Mouse (Mus musculus) forebrain, embryonic 11.5 days (tissue): ENCODE results near the gene Scn11a. TPM values are rescaled to one million over a fixed set of nuclear protein-coding genes. Genes with fewer than 3 reads are reported as not detected.

Experiments used
- ATAC-seq: fragments of 200-750 bp; cut with Nextera tagmentation; replicated peaks from 2 replicates; pipeline ENCODE4 v1.8.0; 2017; ENCODE audit warnings: moderate TSS enrichment; ENCODE audit not compliant: low FRiP score
- DNase-seq: peaks from one replicate; pipeline ENCODE4 v3.0.0-alpha.2; 2017; ENCODE audit warnings: low spot score
- H3K27ac ChIP-seq: fragments of 300-500 bp; sonication (generic); 2 replicates; pipeline ENCODE4 v1.5.1; 2014; ENCODE audit warnings: low read depth, low read length
- H3K27me3 ChIP-seq: fragments of 300-500 bp; sonication (generic); 2 replicates; pipeline ENCODE4 v1.6.1; 2014; ENCODE audit warnings: mild to moderate bottlenecking, low read length, mixed read lengths; ENCODE audit not compliant: control insufficient read depth, insufficient read depth
- H3K36me3 ChIP-seq: fragments of 300-500 bp; sonication (generic); 2 replicates; pipeline ENCODE4 v1.6.1; 2014; ENCODE audit warnings: mild to moderate bottlenecking, low read length, moderate library complexity, mixed read lengths; ENCODE audit not compliant: control insufficient read depth, insufficient read depth
- H3K4me1 ChIP-seq: fragments of 300-500 bp; sonication (generic); replicated peaks from 2 replicates; pipeline ENCODE4 v1.6.1; 2014; ENCODE audit warnings: low read length, mixed read lengths; ENCODE audit not compliant: control insufficient read depth, insufficient read depth
- H3K4me2 ChIP-seq: fragments of 300-500 bp; sonication (generic); 2 replicates; pipeline ENCODE4 v1.6.1; 2014; ENCODE audit warnings: low read depth, mild to moderate bottlenecking, low read length, moderate library complexity, mixed read lengths; ENCODE audit not compliant: severe bottlenecking
- H3K4me3 ChIP-seq: fragments of 300-500 bp; sonication (generic); 2 replicates; pipeline ENCODE4 v1.5.1; 2014; ENCODE audit warnings: low read depth, low read length
- H3K9ac ChIP-seq: fragments of 300-500 bp; sonication (generic); 2 replicates; pipeline ENCODE4 v1.6.1; 2014; ENCODE audit warnings: low read length
- H3K9me3 ChIP-seq: fragments of 300-500 bp; sonication (generic); 2 replicates; pipeline ENCODE4 v1.6.1; 2016; ENCODE audit warnings: low read length, mixed read lengths; ENCODE audit not compliant: control insufficient read depth
- WGBS: fragments of 180-500 bp; shearing (Covaris S2); extraction: QIAGEN DNeasy Blood & Tissue Kit; methylation state at CpG from one replicate; pipeline ENCODE4 v1.1.7; 2014; 5-methylcytosine and 5-hydroxymethylcytosine counted together
- polyA plus RNA-seq: library from polyadenylated mRNA; unstranded; fragments of >200 nt; fragmentation: Nextera tagmentation; extraction: Ambion mirVana; gene quantifications from 2 replicates; pipeline ENCODE4 v1.2.1, GENCODE M21; 2014

The Scn11a gene
- 1.1 and 1.5 TPM in 2 replicates for polyA plus RNA-seq

- 58% methylated on average over 4 of the region's 4 CpGs for WGBS
- Histone ChIP-seq H3K4me3 (no peak within 1 kb of the TSS), H3K4me2 (no peak within 1 kb of the TSS), H3K27ac (no peak within 1 kb of the TSS), H3K9me3 (no peaks in the 10 kb centered on the region), H3K4me1 (no peaks in the 10 kb centered on the region), H3K9ac (no peak within 1 kb of the TSS), H3K36me3 (no peaks in the 10 kb centered on the region), H3K27me3 (no peaks in the 10 kb centered on the region)
- no peak for DNase-seq
- ATAC-seq, result no peak
Observed at GRCm38 (mm10) chr9:119825297-119825696, at the start of gene Scn11a. Scn11a (minus strand) TSS chr9:119825456.

- ATAC-seq (no peak), DNase-seq (no peak)
- Histone ChIP-seq H3K27ac (no peak overlapping the region), H3K9ac (no peak overlapping the region), H3K4me1 (peaks cover 4% of the 10 kb centered on the region; the same call in 1 of the 2 replicates), H3K4me3 (no peak overlapping the region), H3K4me2 (no peak overlapping the region), H3K36me3 (no peaks in the 10 kb centered on the region), H3K9me3 (peaks cover 3% of the 10 kb centered on the region; the same call in 1 of the 2 replicates), H3K27me3 (no peaks in the 10 kb centered on the region)
- WGBS, result 68% methylated on average over 8 of the region's 8 CpGs
Observed at GRCm38 (mm10) chr9:119854170-119854569, 28.9 kb upstream of the Scn11a start.

GRCm38 (mm10) chr9:119853071-119853846 lies 28.0 kb upstream of the Scn11a start:
- Histone ChIP-seq H3K27me3 (no peaks in the 10 kb centered on the region; the same call in 1 of the 2 replicates), H3K4me2 (no peak overlapping the region), H3K9me3 (peaks cover 3% of the 10 kb centered on the region; the same call in 1 of the 2 replicates), H3K27ac (no peak overlapping the region), H3K4me3 (no peak overlapping the region), H3K9ac (no peak overlapping the region), H3K4me1 (peaks cover 9% of the 10 kb centered on the region; the same call in 1 of the 2 replicates), H3K36me3 (no peaks in the 10 kb centered on the region)
- ATAC-seq (no peak), DNase-seq (peak; percentile 38)
- WGBS, result 85% methylated on average over 2 of the region's 2 CpGs

GRCm38 (mm10) chr9:119852347-119853030 lies 27.2 kb upstream of the Scn11a start:
- H3K9ac ChIP-seq, result no peak overlapping the region
- peaks cover 9% of the 10 kb centered on the region; the same call in 1 of the 2 replicates for H3K4me1 ChIP-seq
- no peak overlapping the region for H3K4me2 ChIP-seq
- DNase-seq (peak; percentile 44), ATAC-seq (no peak)
- H3K36me3 ChIP-seq, result no peaks in the 10 kb centered on the region
- no peaks in the 10 kb centered on the region; the same call in 1 of the 2 replicates for H3K27me3 ChIP-seq
- WGBS, result 81% methylated on average over 10 of the region's 10 CpGs
- H3K4me3 ChIP-seq, result no peak overlapping the region
- H3K27ac ChIP-seq, result no peak overlapping the region
- H3K9me3 ChIP-seq, result peaks cover 3% of the 10 kb centered on the region; the same call in 1 of the 2 replicates

- Histone ChIP-seq H3K9me3 (no peaks in the 10 kb centered on the region), H3K4me2 (no peak overlapping the region), H3K4me1 (peaks cover 14% of the 10 kb centered on the region; the same call in 1 of the 2 replicates), H3K9ac (no peak overlapping the region), H3K27ac (no peak overlapping the region), H3K4me3 (no peak overlapping the region), H3K36me3 (no peaks in the 10 kb centered on the region), H3K27me3 (no peaks in the 10 kb centered on the region; the same call in 1 of the 2 replicates)
- DNase-seq, result no peak
- 21% methylated on average over 8 of the region's 8 CpGs for WGBS
- no peak for ATAC-seq
Observed at GRCm38 (mm10) chr9:119849214-119849613, 24.0 kb upstream of the Scn11a start.

GRCm38 (mm10) chr9:119848671-119849070 lies 23.4 kb upstream of the Scn11a start:
- no peak overlapping the region for H3K27ac ChIP-seq
- DNase-seq (no peak), ATAC-seq (no peak)
- H3K9me3 ChIP-seq, result no peaks in the 10 kb centered on the region
- no peak overlapping the region for H3K9ac ChIP-seq
- H3K4me3 ChIP-seq, result no peak overlapping the region
- no peaks in the 10 kb centered on the region; the same call in 1 of the 2 replicates for H3K27me3 ChIP-seq
- WGBS, result 30% methylated on average over 7 of the region's 7 CpGs
- H3K36me3 ChIP-seq, result no peaks in the 10 kb centered on the region
- peaks cover 14% of the 10 kb centered on the region; the same call in 1 of the 2 replicates for H3K4me1 ChIP-seq
- H3K4me2 ChIP-seq, result no peak overlapping the region

- Histone ChIP-seq H3K27ac (no peak overlapping the region), H3K4me2 (no peak overlapping the region), H3K9me3 (no peaks in the 10 kb centered on the region), H3K9ac (no peak overlapping the region), H3K4me1 (peaks cover 16% of the 10 kb centered on the region; the same call in 1 of the 2 replicates), H3K36me3 (no peaks in the 10 kb centered on the region), H3K4me3 (no peak overlapping the region), H3K27me3 (no peaks in the 10 kb centered on the region; the same call in 1 of the 2 replicates)
- ATAC-seq (no peak), DNase-seq (no peak)
- WGBS, result 75% methylated on average over 6 of the region's 6 CpGs
Observed at GRCm38 (mm10) chr9:119847187-119847586, 21.9 kb upstream of the Scn11a start.

- 22% methylated on average over 5 of the region's 5 CpGs for WGBS
- H3K4me1 ChIP-seq, result peaks cover 16% of the 10 kb centered on the region; the same call in 1 of the 2 replicates
- DNase-seq, result peak; percentile 33
- H3K4me2 ChIP-seq, result no peak overlapping the region
- no peaks in the 10 kb centered on the region; the same call in 1 of the 2 replicates for H3K27me3 ChIP-seq
- no peak for ATAC-seq
- no peak overlapping the region for H3K9ac ChIP-seq
- no peaks in the 10 kb centered on the region for H3K9me3 ChIP-seq
- H3K36me3 ChIP-seq, result no peaks in the 10 kb centered on the region
- no peak overlapping the region for H3K4me3 ChIP-seq
- H3K27ac ChIP-seq, result no peak overlapping the region
Observed at GRCm38 (mm10) chr9:119844724-119845123, 19.5 kb upstream of the Scn11a start.
